Mouse (Mus musculus): ENCODE results near the gene 1700066M21Rik. TPM values are rescaled to one million over a fixed set of nuclear protein-coding genes. Genes with fewer than 3 reads are reported as not detected.

Gene 1700066M21Rik
- polyA plus RNA-seq, 2 experiments = 8.2 to 14.7 TPM

- Histone ChIP-seq H3K4me2 (replicated peaks; ENCODE audit: low read depth, low read length, severe bottlenecking) (no peak overlapping the region), H3K4me3 (replicated peaks; ENCODE audit: low read length) (no peak overlapping the region), H3K4me1 (ENCODE audit: control insufficient read depth, insufficient read depth, low read length) (no peaks in the 10 kb centered on the region), H3K9me3 (ENCODE audit: control insufficient read depth, low read length) (no peaks in the 10 kb centered on the region), H3K9ac (ENCODE audit: low read depth, low read length, severe bottlenecking) (no peak overlapping the region), H3K27me3 (ENCODE audit: control insufficient read depth, insufficient read depth, low read length) (no peaks in the 10 kb centered on the region), H3K27ac (replicated peaks; ENCODE audit: low read depth, low read length) (no peak overlapping the region), H3K36me3 (ENCODE audit: control insufficient read depth, insufficient read depth, low read length) (no peaks in the 10 kb centered on the region)
- 32% methylated on average over 11 of the region's 11 CpGs for WGBS
- no peak for TF ChIP-seq POLR2A (IDR thresholded peaks at IDR 0.05; ENCODE audit: borderline replicate concordance, extremely low read depth, insufficient read depth, insufficient read length)
- peak; percentile 54 for DNase-seq (ENCODE audit: low spot score)
- no peak for ATAC-seq (ENCODE audit: low FRiP score, low read depth)
Measured at GRCm38 (mm10) chr1:57333550-57334213, 43.7 kb upstream of the 1700066M21Rik start.

GRCm38 (mm10) chr1:57335200-57335599 is 42.2 kb upstream of the 1700066M21Rik start:
- ATAC-seq (ENCODE audit: low FRiP score, low read depth) (no peak), DNase-seq (ENCODE audit: low spot score) (no peak)

GRCm38 (mm10) chr1:57339156-57339796 is 38.1 kb upstream of the 1700066M21Rik start:
- Histone ChIP-seq H3K27me3 (ENCODE audit: control insufficient read depth, insufficient read depth, low read length) (no peaks in the 10 kb centered on the region), H3K9me3 (ENCODE audit: control insufficient read depth, low read length) (no peaks in the 10 kb centered on the region), H3K36me3 (ENCODE audit: control insufficient read depth, insufficient read depth, low read length) (no peaks in the 10 kb centered on the region), H3K4me1 (ENCODE audit: control insufficient read depth, insufficient read depth, low read length) (no peaks in the 10 kb centered on the region), H3K4me2 (replicated peaks; ENCODE audit: low read depth, low read length, severe bottlenecking) (no peak overlapping the region), H3K27ac (replicated peaks; ENCODE audit: low read depth, low read length) (no peak overlapping the region), H3K4me3 (replicated peaks; ENCODE audit: low read length) (no peak overlapping the region), H3K9ac (ENCODE audit: low read depth, low read length, severe bottlenecking) (no peak overlapping the region)
- no peak for TF ChIP-seq POLR2A (IDR thresholded peaks at IDR 0.05; ENCODE audit: borderline replicate concordance, extremely low read depth, insufficient read depth, insufficient read length)
- DNase-seq (ENCODE audit: low spot score) (peak; percentile 66), ATAC-seq (ENCODE audit: low FRiP score, low read depth) (no peak)
- WGBS = 49% methylated on average over 14 of the region's 14 CpGs

More at GRCm38 (mm10) chr1:57335200-57335599, 42.2 kb upstream of the 1700066M21Rik start:
- Histone ChIP-seq H3K4me3 (replicated peaks; ENCODE audit: low read length) (no peak overlapping the region), H3K9ac (ENCODE audit: low read depth, low read length, severe bottlenecking) (no peak overlapping the region), H3K4me1 (ENCODE audit: control insufficient read depth, insufficient read depth, low read length) (no peaks in the 10 kb centered on the region), H3K27me3 (ENCODE audit: control insufficient read depth, insufficient read depth, low read length) (no peaks in the 10 kb centered on the region), H3K27ac (replicated peaks; ENCODE audit: low read depth, low read length) (no peak overlapping the region), H3K36me3 (ENCODE audit: control insufficient read depth, insufficient read depth, low read length) (no peaks in the 10 kb centered on the region), H3K4me2 (replicated peaks; ENCODE audit: low read depth, low read length, severe bottlenecking) (no peak overlapping the region), H3K9me3 (ENCODE audit: control insufficient read depth, low read length) (no peaks in the 10 kb centered on the region)
- no peak for TF ChIP-seq POLR2A (IDR thresholded peaks at IDR 0.05; ENCODE audit: borderline replicate concordance, extremely low read depth, insufficient read depth, insufficient read length)
- WGBS = 50% methylated on average over 5 of the region's 5 CpGs

GRCm38 (mm10) chr1:57341197-57341596 is 36.2 kb upstream of the 1700066M21Rik start:
- no peak for DNase-seq (ENCODE audit: low spot score)
- H3K9me3 ChIP-seq (ENCODE audit: control insufficient read depth, low read length) = no peaks in the 10 kb centered on the region
- H3K27ac ChIP-seq (replicated peaks; ENCODE audit: low read depth, low read length) = no peak overlapping the region
- H3K4me1 ChIP-seq (ENCODE audit: control insufficient read depth, insufficient read depth, low read length) = no peaks in the 10 kb centered on the region
- H3K9ac ChIP-seq (ENCODE audit: low read depth, low read length, severe bottlenecking) = no peak overlapping the region
- H3K36me3 ChIP-seq (ENCODE audit: control insufficient read depth, insufficient read depth, low read length) = no peaks in the 10 kb centered on the region
- H3K4me2 ChIP-seq (replicated peaks; ENCODE audit: low read depth, low read length, severe bottlenecking) = no peak overlapping the region
- no peak overlapping the region for H3K4me3 ChIP-seq (replicated peaks; ENCODE audit: low read length)
- no peak for ATAC-seq (ENCODE audit: low FRiP score, low read depth)
- WGBS = 25% methylated on average over 2 of the region's 2 CpGs
- no peaks in the 10 kb centered on the region for H3K27me3 ChIP-seq (ENCODE audit: control insufficient read depth, insufficient read depth, low read length)
- no peak for TF ChIP-seq POLR2A (IDR thresholded peaks at IDR 0.05; ENCODE audit: borderline replicate concordance, extremely low read depth, insufficient read depth, insufficient read length)

- Histone ChIP-seq H3K4me3 (replicated peaks; ENCODE audit: low read length) (no peak overlapping the region), H3K4me2 (replicated peaks; ENCODE audit: low read depth, low read length, severe bottlenecking) (no peak overlapping the region), H3K4me1 (ENCODE audit: control insufficient read depth, insufficient read depth, low read length) (no peaks in the 10 kb centered on the region), H3K9ac (ENCODE audit: low read depth, low read length, severe bottlenecking) (no peak overlapping the region), H3K27me3 (ENCODE audit: control insufficient read depth, insufficient read depth, low read length) (no peaks in the 10 kb centered on the region), H3K27ac (replicated peaks; ENCODE audit: low read depth, low read length) (no peak overlapping the region), H3K36me3 (ENCODE audit: control insufficient read depth, insufficient read depth, low read length) (no peaks in the 10 kb centered on the region), H3K9me3 (ENCODE audit: control insufficient read depth, low read length) (no peaks in the 10 kb centered on the region)
- DNase-seq (ENCODE audit: low spot score) (no peak), ATAC-seq (ENCODE audit: low FRiP score, low read depth) (no peak)
- TF ChIP-seq POLR2A (IDR thresholded peaks at IDR 0.05; ENCODE audit: borderline replicate concordance, extremely low read depth, insufficient read depth, insufficient read length) = no peak
Measured at GRCm38 (mm10) chr1:57347487-57347886, 29.9 kb upstream of the 1700066M21Rik start.
